ENCODE assay signal across 8 mouse cellular contexts in genomic region chr5:121205537-121206130, GRCm38 (mm10). TPM values are rescaled to one million over a fixed set of nuclear protein-coding genes. Genes with fewer than 3 reads are reported as not detected.
A peak's percentile ranks its signal among the peaks of the same experiment; 100 is the strongest.
DNase-seq lines count a peak whose midpoint lies in the region; ATAC-seq and TF ChIP-seq lines count a peak whose summit lies in the region.
"Not testable (repeated sequence)": the region's sequence is repeated elsewhere in the genome, so short reads cannot be mapped to it uniquely, and the experiment has no call there.

No protein-coding gene starts in this region.

- not testable (repeated sequence) for H3K9me3 ChIP-seq in ES-Bruce4 (replicated peaks; ENCODE audit: control insufficient read depth, insufficient read depth, low read length, poor library complexity, severe bottlenecking); embryonic facial prominence, embryonic 15.5 days (replicated peaks); heart, embryonic 10.5 days; hindbrain, embryonic 14.5 days (ENCODE audit: control insufficient read depth, low read length); liver, embryonic 15.5 days (replicated peaks); midbrain, embryonic 13.5 days; stomach, embryonic 14.5 days (ENCODE audit: control insufficient read depth, low read depth, low read length)

- H3K4me2 ChIP-seq in embryonic facial prominence, embryonic 15.5 days (replicated peaks) = peak overlapping the region; percentile 56
- H3K4me2 ChIP-seq in hindbrain, embryonic 14.5 days (replicated peaks) = peak overlapping the region; percentile 83
- H3K4me2 ChIP-seq in liver, embryonic 15.5 days = peak overlapping the region; percentile 77
- H3K4me2 ChIP-seq in midbrain, embryonic 13.5 days (replicated peaks) = peak overlapping the region; percentile 87
- peak overlapping the region; percentile 66 for H3K4me2 ChIP-seq in stomach, embryonic 14.5 days (replicated peaks; ENCODE audit: low read depth, low read length)

- 64% methylated on average over 8 of the region's 10 CpGs for WGBS in embryonic facial prominence, embryonic 15.5 days
- 70% methylated on average over 9 of the region's 10 CpGs for WGBS in heart, embryonic 10.5 days
- 84% methylated on average over 7 of the region's 10 CpGs for WGBS in hindbrain, embryonic 14.5 days
- 37% methylated on average over 9 of the region's 10 CpGs for WGBS in liver, embryonic 15.5 days (ENCODE audit: insufficient replicate concordance)
- 76% methylated on average over 8 of the region's 10 CpGs for WGBS in midbrain, embryonic 13.5 days
- 70% methylated on average over 8 of the region's 10 CpGs for WGBS in stomach, embryonic 14.5 days

- peak; percentile 73 for DNase-seq in heart, embryonic 10.5 days (ENCODE audit: low spot score)
- not testable (repeated sequence) for DNase-seq in hindbrain, embryonic 14.5 days (ENCODE audit: low spot score); layer of hippocampus, adult 2 months (ENCODE audit: low spot score in 2 of 2)

- ATAC-seq in embryonic facial prominence, embryonic 15.5 days (ENCODE audit: insufficient number of reproducible peaks, low FRiP score, low TSS enrichment, low read depth); hindbrain, embryonic 14.5 days (ENCODE audit: low FRiP score); liver, embryonic 15.5 days (ENCODE audit: insufficient read depth); midbrain, embryonic 13.5 days; stomach, embryonic 14.5 days (ENCODE audit: insufficient number of reproducible peaks, insufficient read depth, low FRiP score, low read depth): not testable (repeated sequence)

- not testable (repeated sequence) for TF ChIP-seq POLR2A in ES-Bruce4 (IDR thresholded peaks at IDR 0.05; ENCODE audit: insufficient read depth, low read length)

- TF ChIP-seq EP300 in ES-Bruce4 (IDR thresholded peaks at IDR 0.05; ENCODE audit: insufficient read depth, low read depth, low read length) = not testable (repeated sequence)

- H3K4me3 ChIP-seq in ES-Bruce4 (ENCODE audit: low read depth, low read length) = peak overlapping the region; percentile 67
- H3K4me3 ChIP-seq in embryonic facial prominence, embryonic 15.5 days (replicated peaks) = peak overlapping the region; percentile 89
- H3K4me3 ChIP-seq in heart, embryonic 10.5 days = peak overlapping the region; percentile 89
- H3K4me3 ChIP-seq in hindbrain, embryonic 14.5 days (replicated peaks; ENCODE audit: low read length) = peak overlapping the region; percentile 82; the same call in 1 of the 2 replicates
- H3K4me3 ChIP-seq in layer of hippocampus, adult 2 months = peak overlapping the region; percentile 95; the same call in 1 of the 2 replicates
- H3K4me3 ChIP-seq in liver, embryonic 15.5 days (replicated peaks) = peak overlapping the region; percentile 81
- peak overlapping the region; percentile 97 for H3K4me3 ChIP-seq in midbrain, embryonic 13.5 days (replicated peaks)
- peak overlapping the region; percentile 96 for H3K4me3 ChIP-seq in stomach, embryonic 14.5 days (ENCODE audit: low read depth, low read length)

- not testable (repeated sequence) for H3K4me1 ChIP-seq in ES-Bruce4 (ENCODE audit: control insufficient read depth, insufficient read depth, low read length); stomach, embryonic 14.5 days (ENCODE audit: control insufficient read depth, insufficient read depth, low read length)
- H3K4me1 ChIP-seq in embryonic facial prominence, embryonic 15.5 days = peaks cover 26% of the 10 kb centered on the region
- peaks cover 22% of the 10 kb centered on the region for H3K4me1 ChIP-seq in heart, embryonic 10.5 days
- peaks cover 14% of the 10 kb centered on the region; the same call in 1 of the 2 replicates for H3K4me1 ChIP-seq in hindbrain, embryonic 14.5 days (replicated peaks; ENCODE audit: control insufficient read depth, insufficient read depth, low read length)
- H3K4me1 ChIP-seq in liver, embryonic 15.5 days (replicated peaks) = peaks cover 43% of the 10 kb centered on the region
- peaks cover 34% of the 10 kb centered on the region for H3K4me1 ChIP-seq in midbrain, embryonic 13.5 days (replicated peaks)

- H3K36me3 ChIP-seq in ES-Bruce4 (ENCODE audit: control insufficient read depth, insufficient read depth, low read length, poor library complexity, severe bottlenecking) = peaks cover 55% of the 10 kb centered on the region
- H3K36me3 ChIP-seq in embryonic facial prominence, embryonic 15.5 days = peaks cover 50% of the 10 kb centered on the region
- H3K36me3 ChIP-seq in heart, embryonic 10.5 days = peaks cover 51% of the 10 kb centered on the region
- H3K36me3 ChIP-seq in hindbrain, embryonic 14.5 days (replicated peaks; ENCODE audit: control insufficient read depth, insufficient read depth) = peaks cover 52% of the 10 kb centered on the region
- H3K36me3 ChIP-seq in liver, embryonic 15.5 days (replicated peaks) = peaks cover 52% of the 10 kb centered on the region
- H3K36me3 ChIP-seq in midbrain, embryonic 13.5 days = peaks cover 50% of the 10 kb centered on the region
- H3K36me3 ChIP-seq in stomach, embryonic 14.5 days (ENCODE audit: control insufficient read depth, insufficient read depth, low read length) = peaks cover 49% of the 10 kb centered on the region

- not testable (repeated sequence) for H3K27me3 ChIP-seq in ES-Bruce4 (ENCODE audit: control insufficient read depth, insufficient read depth, low read length, poor library complexity, severe bottlenecking); embryonic facial prominence, embryonic 15.5 days; heart, embryonic 10.5 days (ENCODE audit: insufficient read depth, poor library complexity, severe bottlenecking); hindbrain, embryonic 14.5 days (ENCODE audit: control insufficient read depth, insufficient read depth, low read length); liver, embryonic 15.5 days; midbrain, embryonic 13.5 days; stomach, embryonic 14.5 days (ENCODE audit: control insufficient read depth, insufficient read depth, low read length)

- peak overlapping the region; percentile 86 for H3K9ac ChIP-seq in ES-Bruce4 (ENCODE audit: low read depth, poor library complexity, severe bottlenecking)
- H3K9ac ChIP-seq in embryonic facial prominence, embryonic 15.5 days = peak overlapping the region; percentile 16; the same call in 1 of the 2 replicates
- peak overlapping the region; percentile 98 for H3K9ac ChIP-seq in hindbrain, embryonic 14.5 days
- peak overlapping the region; percentile 91 for H3K9ac ChIP-seq in liver, embryonic 15.5 days
- peak overlapping the region; percentile 98 for H3K9ac ChIP-seq in midbrain, embryonic 13.5 days (replicated peaks)
- H3K9ac ChIP-seq in stomach, embryonic 14.5 days (replicated peaks; ENCODE audit: low read depth, low read length) = peak overlapping the region; percentile 97; the same call in 1 of the 2 replicates

- peak overlapping the region; percentile 34; the same call in 1 of the 2 replicates for H3K27ac ChIP-seq in ES-Bruce4 (ENCODE audit: insufficient read depth, low read length)
- H3K27ac ChIP-seq in embryonic facial prominence, embryonic 15.5 days (replicated peaks); hindbrain, embryonic 14.5 days; layer of hippocampus, adult 2 months; midbrain, embryonic 13.5 days; stomach, embryonic 14.5 days (ENCODE audit: low read length): not testable (repeated sequence)
- H3K27ac ChIP-seq in heart, embryonic 10.5 days = peak overlapping the region; percentile 42; the same call in 1 of the 2 replicates
- peak overlapping the region; percentile 78 for H3K27ac ChIP-seq in liver, embryonic 15.5 days (replicated peaks)

- TF ChIP-seq CTCF in ES-Bruce4 (IDR thresholded peaks at IDR 0.05; ENCODE audit: low read depth, low read length); layer of hippocampus, adult 2 months (conservative IDR thresholded peaks at IDR 0.05): not testable (repeated sequence)

RNA-seq across cellular contexts. Expression of gene Rpl6, which starts 1.4 kb away (rescaled TPM):
- polyA plus RNA-seq in ES-Bruce4 (2011; ENCODE audit: insufficient read depth, insufficient read length, low read depth, missing spikeins) = 2,022 and 2,082 TPM in 2 replicates
- 610 and 617 TPM in 2 replicates for polyA plus RNA-seq in embryonic facial prominence, embryonic 15.5 days (2015; fragmentation: Nextera tagmentation; extraction: Ambion mirVana)
- polyA plus RNA-seq in heart, embryonic 10.5 days (2016; fragmentation: Nextera tagmentation; extraction: Ambion mirVana) = 463 and 580 TPM in 2 replicates
- 377 and 422 TPM in 2 replicates for polyA plus RNA-seq in hindbrain, embryonic 14.5 days (2014; fragmentation: Nextera tagmentation; extraction: Ambion mirVana)
- 100 to 1,000 TPM; 472 to 483 TPM for total RNA-seq in layer of hippocampus, adult 2 months (2021)
- polyA plus RNA-seq in liver, embryonic 15.5 days (2015; fragmentation: Nextera tagmentation; extraction: Ambion mirVana) = 294 and 338 TPM in 2 replicates
- 416 and 429 TPM in 2 replicates for polyA plus RNA-seq in midbrain, embryonic 13.5 days (2015; fragmentation: Nextera tagmentation; extraction: Ambion mirVana)
- polyA plus RNA-seq in stomach, embryonic 14.5 days (2014; fragmentation: Nextera tagmentation; extraction: Ambion mirVana) = 726 and 741 TPM in 2 replicates

RNA-seq across cellular contexts. Expression of gene Hectd4, which starts 14.4 kb away (rescaled TPM):
- 13.5 and 15.9 TPM in 2 replicates for polyA plus RNA-seq in ES-Bruce4 (2011; ENCODE audit: insufficient read depth, insufficient read length, low read depth, missing spikeins)
- 5.5 and 5.7 TPM in 2 replicates for polyA plus RNA-seq in embryonic facial prominence, embryonic 15.5 days (2015; fragmentation: Nextera tagmentation; extraction: Ambion mirVana)
- 3.9 and 4.8 TPM in 2 replicates for polyA plus RNA-seq in heart, embryonic 10.5 days (2016; fragmentation: Nextera tagmentation; extraction: Ambion mirVana)
- polyA plus RNA-seq in hindbrain, embryonic 14.5 days (2014; fragmentation: Nextera tagmentation; extraction: Ambion mirVana) = 34.1 and 37.2 TPM in 2 replicates
- total RNA-seq in layer of hippocampus, adult 2 months (2021) = 100 to 1,000 TPM; 170 to 175 TPM
- 10.1 and 12.0 TPM in 2 replicates for polyA plus RNA-seq in liver, embryonic 15.5 days (2015; fragmentation: Nextera tagmentation; extraction: Ambion mirVana)
- 16.8 and 18.0 TPM in 2 replicates for polyA plus RNA-seq in midbrain, embryonic 13.5 days (2015; fragmentation: Nextera tagmentation; extraction: Ambion mirVana)
- 9.5 and 10.4 TPM in 2 replicates for polyA plus RNA-seq in stomach, embryonic 14.5 days (2014; fragmentation: Nextera tagmentation; extraction: Ambion mirVana)

RNA-seq across cellular contexts. Expression of gene Ptpn11, which starts 14.4 kb away (rescaled TPM):
- polyA plus RNA-seq in ES-Bruce4 (2011; ENCODE audit: insufficient read depth, insufficient read length, low read depth, missing spikeins) = 64.9 and 66.8 TPM in 2 replicates
- polyA plus RNA-seq in embryonic facial prominence, embryonic 15.5 days (2015; fragmentation: Nextera tagmentation; extraction: Ambion mirVana) = 21.1 and 24.3 TPM in 2 replicates
- 27.2 and 27.8 TPM in 2 replicates for polyA plus RNA-seq in heart, embryonic 10.5 days (2016; fragmentation: Nextera tagmentation; extraction: Ambion mirVana)
- 26.2 and 26.4 TPM in 2 replicates for polyA plus RNA-seq in hindbrain, embryonic 14.5 days (2014; fragmentation: Nextera tagmentation; extraction: Ambion mirVana)
- 10 to 100 TPM; 94.9 to 97.9 TPM for total RNA-seq in layer of hippocampus, adult 2 months (2021)
- 9.1 and 9.2 TPM in 2 replicates for polyA plus RNA-seq in liver, embryonic 15.5 days (2015; fragmentation: Nextera tagmentation; extraction: Ambion mirVana)
- 22.9 and 23.2 TPM in 2 replicates for polyA plus RNA-seq in midbrain, embryonic 13.5 days (2015; fragmentation: Nextera tagmentation; extraction: Ambion mirVana)
- polyA plus RNA-seq in stomach, embryonic 14.5 days (2014; fragmentation: Nextera tagmentation; extraction: Ambion mirVana) = 27.6 and 28.3 TPM in 2 replicates

Comparison
In these comparisons a context has a peak if more than half of its experiments do, and no peak if none do; other contexts are left out.
1. H3K9ac ChIP-seq: peak in every context shown above with its lines; median percentile 98 in hindbrain, embryonic 14.5 days; 98 in midbrain, embryonic 13.5 days; 97 in stomach, embryonic 14.5 days; 91 in liver, embryonic 15.5 days; 86 in ES-Bruce4; 16 in embryonic facial prominence, embryonic 15.5 days.